Mouse (Mus musculus) monocyte, adult 2 months (primary cell): ENCODE results near the gene Lasp1.

Experiments used
- DNase-seq, 2 experiments: peaks; one replicate each; pipeline ENCODE4 v3.0.0; 2022; ENCODE audit warnings: low spot score in 2 of 2, low read depth in 1 of 2

Lasp1 gene

GRCm38 (mm10) chr11:97809235-97810121, 10.7 kb downstream of the Lasp1 start:
- no peak for DNase-seq

- DNase-seq = no peak
These were observed 11.6 kb downstream of the Lasp1 start for GRCm38 (mm10) chr11:97810356-97810755.

GRCm38 (mm10) chr11:97810970-97811369, 12.2 kb downstream of the Lasp1 start:
- DNase-seq = no peak

GRCm38 (mm10) chr11:97811569-97812362, 13.0 kb downstream of the Lasp1 start:
- DNase-seq = no peak

- DNase-seq = no peak
These were observed 13.7 kb downstream of the Lasp1 start for GRCm38 (mm10) chr11:97812491-97812921.

GRCm38 (mm10) chr11:97813085-97813484, 14.3 kb downstream of the Lasp1 start:
- DNase-seq = no peak

- DNase-seq = no peak
These were observed 15.1 kb downstream of the Lasp1 start for GRCm38 (mm10) chr11:97813746-97814515.

- no peak for DNase-seq
These were observed 16.9 kb downstream of the Lasp1 start for GRCm38 (mm10) chr11:97815736-97816135.

GRCm38 (mm10) chr11:97816176-97816575, 17.4 kb downstream of the Lasp1 start:
- no peak for DNase-seq

- DNase-seq = no peak
These were observed 18.1 kb downstream of the Lasp1 start for GRCm38 (mm10) chr11:97816916-97817315.

GRCm38 (mm10) chr11:97817379-97817778, 18.6 kb downstream of the Lasp1 start:
- DNase-seq = no peak

GRCm38 (mm10) chr11:97818003-97818402, 19.2 kb downstream of the Lasp1 start:
- no peak for DNase-seq

GRCm38 (mm10) chr11:97818571-97818970, 19.8 kb downstream of the Lasp1 start:
- DNase-seq = no peak

GRCm38 (mm10) chr11:97819102-97819501, 20.3 kb downstream of the Lasp1 start:
- no peak for DNase-seq

- no peak for DNase-seq
These were observed 21.1 kb downstream of the Lasp1 start for GRCm38 (mm10) chr11:97819923-97820322.

GRCm38 (mm10) chr11:97820840-97821239, 22.0 kb downstream of the Lasp1 start:
- DNase-seq = no peak

- no peak for DNase-seq
These were observed 22.7 kb downstream of the Lasp1 start for GRCm38 (mm10) chr11:97821401-97822064.

GRCm38 (mm10) chr11:97822840-97823603, 24.2 kb downstream of the Lasp1 start:
- no peak for DNase-seq

- DNase-seq = no peak
These were observed 25.4 kb downstream of the Lasp1 start for GRCm38 (mm10) chr11:97824168-97824567.

- DNase-seq = no peak
These were observed 26.1 kb downstream of the Lasp1 start for GRCm38 (mm10) chr11:97824895-97825294.
